Mouse (Mus musculus) liver, postnatal 0 days (tissue): ENCODE measurements around the gene Prr15. TPM values are rescaled to one million over a fixed set of nuclear protein-coding genes. Genes with fewer than 3 reads are reported as not detected.

Experiments used
- ATAC-seq: fragments of 200-750 bp; cut with Nextera tagmentation; 2 replicates; pipeline ENCODE4 v1.8.0; 2017; ENCODE audit warnings: mild to moderate bottlenecking, moderate library complexity
- DNase-seq: peaks from one replicate; pipeline ENCODE4 v3.0.0-alpha.2; 2016
- H3K27ac ChIP-seq: fragments of 300-500 bp; sonication (generic); 2 replicates; pipeline ENCODE4 v1.5.1; 2014; ENCODE audit warnings: antibody characterized with exemption, moderate library complexity, mild to moderate bottlenecking, low read depth
- H3K27me3 ChIP-seq: fragments of 300-500 bp; sonication (generic); 2 replicates; pipeline ENCODE4 v1.6.1; 2014; ENCODE audit warnings: low read length, control low read depth, mixed read lengths; ENCODE audit not compliant: insufficient read depth
- H3K36me3 ChIP-seq: fragments of 300-500 bp; sonication (generic); replicated peaks from 2 replicates; pipeline ENCODE4 v1.6.1; 2014; ENCODE audit warnings: mild to moderate bottlenecking, control low read depth, low read length, moderate library complexity, mixed read lengths; ENCODE audit not compliant: insufficient read depth
- H3K4me1 ChIP-seq: fragments of 300-500 bp; sonication (generic); 2 replicates; pipeline ENCODE4 v1.6.1; 2014; ENCODE audit warnings: antibody characterized with exemption, mild to moderate bottlenecking, control low read depth; ENCODE audit not compliant: insufficient read depth
- H3K4me2 ChIP-seq: fragments of 300-500 bp; sonication (generic); 2 replicates; pipeline ENCODE4 v1.6.1; 2014; ENCODE audit warnings: low read depth, mild to moderate bottlenecking, low read length, moderate library complexity, mixed read lengths
- H3K4me3 ChIP-seq: fragments of 300-500 bp; sonication (generic); 2 replicates; pipeline ENCODE4 v1.5.1; 2014; ENCODE audit warnings: low read depth, low read length
- H3K9ac ChIP-seq: fragments of 300-500 bp; sonication (generic); replicated peaks from 2 replicates; pipeline ENCODE4 v1.6.1; 2014; ENCODE audit warnings: mild to moderate bottlenecking, moderate library complexity
- H3K9me3 ChIP-seq: fragments of 300-500 bp; sonication (generic); 2 replicates; pipeline ENCODE4 v1.6.1; 2016; ENCODE audit warnings: mild to moderate bottlenecking, control low read depth, low read length, mixed read lengths
- CTCF ChIP-seq: sonication (generic); IDR thresholded peaks from 2 replicates; pipeline ENCODE4 v1.5.1; 2016; ENCODE audit warnings: antibody characterized with exemption, low read depth
- EP300 ChIP-seq: IDR thresholded peaks from 2 replicates; pipeline ENCODE4 v1.6.1; 2016; ENCODE audit warnings: antibody characterized with exemption, low read depth, mild to moderate bottlenecking
- WGBS: fragments of 180-500 bp; shearing (Covaris S2); extraction: QIAGEN DNeasy Blood & Tissue Kit; methylation state at CpG from one replicate; pipeline ENCODE4 v1.1.7; 2014; ENCODE audit not compliant: insufficient replicate concordance; 5-methylcytosine and 5-hydroxymethylcytosine counted together
- polyA plus RNA-seq: library from polyadenylated mRNA; unstranded; fragments of >200 nt; fragmentation: Nextera tagmentation; extraction: Ambion mirVana; gene quantifications from 2 replicates; pipeline ENCODE4 v1.2.1, GENCODE M21; 2015

Gene Prr15
- polyA plus RNA-seq, 1 experiment from 2014 or later = 0.81 TPM

- no peak overlapping the region for H3K9ac ChIP-seq
- no peak overlapping the region for H3K4me3 ChIP-seq
- H3K9me3 ChIP-seq = no peaks in the 10 kb centered on the region
- H3K27ac ChIP-seq = no peak overlapping the region
- H3K27me3 ChIP-seq = no peaks in the 10 kb centered on the region
- 66% methylated on average over 6 of the region's 6 CpGs for WGBS
- TF ChIP-seq EP300 (no peak), CTCF (no peak)
- no peaks in the 10 kb centered on the region for H3K4me1 ChIP-seq
- no peak for DNase-seq
- no peaks in the 10 kb centered on the region for H3K36me3 ChIP-seq
- no peak overlapping the region for H3K4me2 ChIP-seq
- no peak for ATAC-seq
Observed at GRCm38 (mm10) chr6:54369913-54370542, 44.4 kb downstream of the Prr15 start.

GRCm38 (mm10) chr6:54371874-54372273 is 46.2 kb downstream of the Prr15 start:
- TF ChIP-seq EP300 = no peak
- TF ChIP-seq CTCF = no peak
- Histone ChIP-seq H3K36me3 (no peaks in the 10 kb centered on the region), H3K4me1 (no peaks in the 10 kb centered on the region), H3K27ac (no peak overlapping the region), H3K9ac (no peak overlapping the region), H3K4me2 (no peak overlapping the region), H3K4me3 (no peak overlapping the region), H3K9me3 (no peaks in the 10 kb centered on the region), H3K27me3 (no peaks in the 10 kb centered on the region)
- ATAC-seq (no peak), DNase-seq (no peak)
- WGBS = 75% methylated on average over 3 of the region's 3 CpGs

GRCm38 (mm10) chr6:54379356-54379755 is 53.7 kb downstream of the Prr15 start:
- Histone ChIP-seq H3K9ac (no peak overlapping the region), H3K27me3 (no peaks in the 10 kb centered on the region), H3K9me3 (no peaks in the 10 kb centered on the region), H3K36me3 (no peaks in the 10 kb centered on the region), H3K4me2 (no peak overlapping the region), H3K4me1 (no peaks in the 10 kb centered on the region), H3K4me3 (no peak overlapping the region), H3K27ac (no peak overlapping the region)
- no peak for TF ChIP-seq CTCF
- no peak for TF ChIP-seq EP300
- DNase-seq (no peak), ATAC-seq (no peak)
- WGBS = 57% methylated on average over 2 of the region's 2 CpGs

Other genes with a start within 250 kb of the Prr15 start
- gene Wipf3, start 103.8 kb downstream of the Prr15 start, polyA plus RNA-seq = 0.31 and 0.34 TPM in 2 replicates
- gene Scrn1, start 240.7 kb downstream of the Prr15 start, polyA plus RNA-seq = 0.32 and 0.35 TPM in 2 replicates